Mouse (Mus musculus): ENCODE results near the gene Cpa3. TPM values are rescaled to one million over a fixed set of nuclear protein-coding genes. Genes with fewer than 3 reads are reported as not detected.

Cpa3 gene
- total RNA-seq, 2 experiments from 2014 or later = 6.0 to 7.1 TPM

Other genes starting within 250 kb of the Cpa3 start
- gene Hps3, start 206.9 kb downstream of the Cpa3 start, total RNA-seq (2014; fragmentation: Nextera tagmentation) = 17.6 and 33.9 TPM in 2 replicates
- 15.2 and 17.1 TPM in 2 replicates for gene Hps3, start 206.9 kb downstream of the Cpa3 start, total RNA-seq (2017)
- 20.4 and 31.0 TPM in 2 replicates for gene Hltf, start 184.4 kb downstream of the Cpa3 start, total RNA-seq (2014; fragmentation: Nextera tagmentation)
- gene Hltf, start 184.4 kb downstream of the Cpa3 start, total RNA-seq (2017) = 46.3 and 48.8 TPM in 2 replicates
- 45.3 and 59.7 TPM in 2 replicates for gene Gyg, start 86.9 kb downstream of the Cpa3 start, total RNA-seq (2014; fragmentation: Nextera tagmentation)
- 19.5 and 26.3 TPM in 2 replicates for gene Gyg, start 86.9 kb downstream of the Cpa3 start, total RNA-seq (2017)
- gene Cpb1, start 33.6 kb upstream of the Cpa3 start, total RNA-seq (2014; fragmentation: Nextera tagmentation) = not detected in 2 replicates
- gene Cpb1, start 33.6 kb upstream of the Cpa3 start, total RNA-seq (2017) = not detected in 2 replicates
- gene Agtr1b, start 125.0 kb upstream of the Cpa3 start, total RNA-seq (2014; fragmentation: Nextera tagmentation) = not detected in 2 replicates
- not detected in 2 replicates for gene Agtr1b, start 125.0 kb upstream of the Cpa3 start, total RNA-seq (2017)